Mouse (Mus musculus) testis, adult 10 weeks (tissue): ENCODE results near the gene Olfr1154. TPM values are rescaled to one million over a fixed set of nuclear protein-coding genes. Genes with fewer than 3 reads are reported as not detected.

Experiments
- polyA plus RNA-seq: library from polyadenylated mRNA; stranded (reverse); fragments of 350-450 nt; fragmentation: Illumina TruSeq; extraction: RNeasy Lipid Tissue Mini Kit (QIAGEN cat#74804); gene quantifications from one replicate; pipeline ENCODE4 v1.2.3, GENCODE M21; 2014; ENCODE audit warnings: low read depth, low replicate concordance

The Olfr1154 gene
- not detected for polyA plus RNA-seq

GRCm38 (mm10) chr2:87905066-87905465 lies at the start of gene Olfr1154:
Gene Olfr1154 (minus strand): TSS chr2:87905166.

DNA sequence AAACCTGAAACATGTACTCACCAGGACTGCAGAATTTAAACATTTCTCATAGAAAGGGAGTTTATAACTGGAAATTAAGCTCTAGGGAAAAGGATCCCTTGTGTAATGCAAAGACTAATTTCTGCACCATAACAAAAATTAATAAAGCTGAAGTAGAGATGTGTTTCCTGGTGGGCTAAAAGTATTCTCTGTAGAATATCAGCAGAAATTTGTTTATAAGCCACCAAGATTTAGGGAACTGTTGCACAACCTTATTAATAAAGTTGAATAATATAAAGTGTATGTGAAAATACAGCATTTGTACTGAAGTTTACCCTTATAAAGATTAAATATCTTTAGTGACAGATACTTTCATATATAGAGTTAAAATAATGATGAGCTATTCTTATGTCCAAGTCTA lies 48.0 kb upstream of the Olfr1154 start, which contains the start of gene Olfr1156:
Gene Olfr1156, minus strand, starts transcription at position 101 of the 400 bp plus-strand sequence.

DNA sequence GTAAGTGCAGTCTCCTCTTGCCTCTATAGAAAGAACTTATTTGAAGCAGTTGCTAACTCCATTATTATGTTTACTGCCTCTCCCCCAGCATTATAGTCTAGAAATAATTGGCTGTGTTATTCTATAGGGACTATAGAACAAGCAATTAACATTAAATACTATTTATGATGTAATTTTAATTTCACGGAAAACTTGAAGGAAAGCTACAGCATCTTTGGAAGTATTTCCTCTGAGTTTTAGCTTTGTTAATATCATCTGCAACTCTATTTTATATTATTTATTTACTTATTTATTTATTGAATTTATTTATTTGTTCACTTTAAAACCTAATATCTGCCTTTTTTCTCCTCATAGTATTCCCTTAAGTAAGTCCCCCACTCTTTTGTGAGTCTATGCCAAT lies 40.1 kb upstream of the Olfr1154 start, which contains the start of gene Olfr1155:
Gene Olfr1155, minus strand, starts transcription at position 101 of the 400 bp plus-strand sequence.

DNA sequence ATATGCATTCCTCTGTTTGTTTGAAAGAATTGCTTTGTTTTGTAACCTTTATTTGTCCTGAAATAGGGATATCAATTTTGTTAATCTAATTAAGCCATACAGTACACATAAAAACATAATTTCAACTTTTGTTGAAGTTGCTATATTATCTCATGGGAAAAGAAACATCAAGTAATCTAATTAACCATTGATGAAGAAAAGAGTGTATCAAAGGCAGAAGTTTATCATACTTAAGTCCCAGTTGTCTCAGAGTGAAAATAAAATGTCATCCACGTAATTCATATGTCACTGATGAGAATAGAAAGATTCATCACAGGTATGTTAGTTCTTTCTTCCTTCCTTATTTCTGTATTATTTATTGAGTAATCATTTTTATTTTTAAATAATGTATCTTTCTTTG lies 10.3 kb downstream of the Olfr1154 start, which contains the start of gene Olfr1153:
Gene Olfr1153, plus strand, starts transcription at position 301 of the 400 bp plus-strand sequence.

DNA sequence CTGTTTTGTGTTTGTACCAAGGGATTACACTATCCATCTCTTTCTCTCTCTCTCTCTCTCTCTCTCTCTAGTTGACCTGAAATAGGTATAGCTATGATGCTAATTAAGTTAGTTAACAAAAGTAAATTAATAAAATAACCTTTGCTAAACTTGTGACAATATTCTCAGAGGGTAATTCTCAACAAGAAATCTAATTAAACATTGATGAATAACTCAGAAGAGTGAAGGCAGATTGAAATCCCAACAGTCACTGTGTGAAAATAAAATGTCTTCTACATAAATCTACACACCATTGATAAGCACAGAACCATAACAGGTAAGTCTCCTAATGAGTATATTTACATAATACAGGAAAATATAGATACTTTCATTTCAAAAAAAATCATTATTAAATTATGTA lies 38.8 kb downstream of the Olfr1154 start, which contains the start of gene Olfr1152:
Gene Olfr1152, plus strand, starts transcription at position 301 of the 400 bp plus-strand sequence.

DNA sequence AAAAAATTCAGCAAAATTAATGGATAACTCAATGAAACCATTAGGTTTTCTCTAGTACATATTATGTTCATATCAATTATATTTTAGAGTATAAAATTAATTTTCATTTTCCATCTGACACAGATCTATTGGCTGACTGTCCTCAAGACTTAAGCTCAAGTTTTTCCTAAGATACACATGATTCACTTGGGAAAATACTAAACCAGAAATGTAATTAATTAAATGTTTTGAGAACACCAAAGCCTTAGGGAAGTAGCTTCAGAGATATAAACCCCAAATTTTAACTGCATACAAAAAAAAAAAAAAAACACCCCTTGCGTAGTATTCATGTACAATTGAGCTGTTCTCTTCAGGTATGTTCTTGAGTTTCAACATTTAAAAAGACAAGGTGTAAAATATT lies 49.4 kb downstream of the Olfr1154 start, which contains the start of gene Olfr1151:
Gene Olfr1151, plus strand, starts transcription at position 301 of the 400 bp plus-strand sequence.

Other genes starting within 250 kb of the Olfr1154 start
- gene Olfr1134, start 246.7 kb downstream of the Olfr1154 start, polyA plus RNA-seq: not detected
- not detected for gene Olfr1135, start 231.5 kb downstream of the Olfr1154 start, polyA plus RNA-seq
- not detected for gene Olfr1136, start 211.2 kb downstream of the Olfr1154 start, polyA plus RNA-seq
- not detected for gene Olfr1137, start 192.0 kb downstream of the Olfr1154 start, polyA plus RNA-seq
- gene Olfr1138, start 165.2 kb downstream of the Olfr1154 start, polyA plus RNA-seq: not detected
- not detected for gene Olfr1140, start 161.4 kb downstream of the Olfr1154 start, polyA plus RNA-seq
- gene Olfr1141, start 151.2 kb downstream of the Olfr1154 start, polyA plus RNA-seq: not detected
- not detected for gene Olfr152, start 125.7 kb downstream of the Olfr1154 start, polyA plus RNA-seq
- not detected for gene Olfr1143, start 104.6 kb downstream of the Olfr1154 start, polyA plus RNA-seq
- not detected for gene Olfr1145, start 95.3 kb downstream of the Olfr1154 start, polyA plus RNA-seq
- gene Olfr1148, start 74.6 kb downstream of the Olfr1154 start, polyA plus RNA-seq: not detected
- gene Olfr1150-ps1, start 61.2 kb downstream of the Olfr1154 start, polyA plus RNA-seq: not detected
- not detected for gene Olfr1151, start 49.3 kb downstream of the Olfr1154 start, polyA plus RNA-seq
- gene Olfr1152, start 38.7 kb downstream of the Olfr1154 start, polyA plus RNA-seq: 0.06 TPM
- 0.15 TPM for gene Olfr1153, start 10.2 kb downstream of the Olfr1154 start, polyA plus RNA-seq
- not detected for gene Olfr1155, start 40.0 kb upstream of the Olfr1154 start, polyA plus RNA-seq
- not detected for gene Olfr1156, start 47.9 kb upstream of the Olfr1154 start, polyA plus RNA-seq
- not detected for gene Olfr1157, start 63.1 kb upstream of the Olfr1154 start, polyA plus RNA-seq
- gene Olfr74, start 69.5 kb upstream of the Olfr1154 start, polyA plus RNA-seq: not detected
- gene Olfr1158, start 84.9 kb upstream of the Olfr1154 start, polyA plus RNA-seq: not detected
- not detected for gene Olfr1160, start 103.1 kb upstream of the Olfr1154 start, polyA plus RNA-seq
- not detected for gene Olfr1161, start 117.6 kb upstream of the Olfr1154 start, polyA plus RNA-seq
- not detected for gene Olfr73, start 132.5 kb upstream of the Olfr1154 start, polyA plus RNA-seq
- gene Olfr1162, start 146.0 kb upstream of the Olfr1154 start, polyA plus RNA-seq: not detected
- not detected for gene Olfr1163, start 166.7 kb upstream of the Olfr1154 start, polyA plus RNA-seq
- not detected for gene Olfr1164, start 188.8 kb upstream of the Olfr1154 start, polyA plus RNA-seq
- not detected for gene Olfr1166, start 223.1 kb upstream of the Olfr1154 start, polyA plus RNA-seq